Mouse (Mus musculus) heart, adult 2 months (tissue): ENCODE results near the gene Slc35d1. TPM values are rescaled to one million over a fixed set of nuclear protein-coding genes. Genes with fewer than 3 reads are reported as not detected.

ENCODE experiments used
- DNase-seq, 2 experiments: peaks; one replicate each; pipeline ENCODE4 v3.0.0; 2021
- H3K27ac ChIP-seq: fragments of 200-600 bp; 2 replicates; pipeline ENCODE4 v1.8.1; 2022
- H3K27me3 ChIP-seq: fragments of 200-500 bp; 2 replicates; pipeline ENCODE4 v1.6.1; 2012; ENCODE audit warnings: mild to moderate bottlenecking, low read length, inconsistent platforms, mixed read lengths; ENCODE audit not compliant: control insufficient read depth, insufficient read depth
- H3K36me3 ChIP-seq: fragments of 200-500 bp; 2 replicates; pipeline ENCODE4 v1.6.1; 2012; ENCODE audit warnings: low read length, inconsistent platforms; ENCODE audit not compliant: control insufficient read depth, insufficient read depth
- H3K4me1 ChIP-seq: fragments of 200-500 bp; 2 replicates; pipeline ENCODE4 v1.6.1; 2011; ENCODE audit warnings: low read length; ENCODE audit not compliant: control insufficient read depth, insufficient read depth
- H3K4me3 ChIP-seq: fragments of 200-600 bp; 2 replicates; pipeline ENCODE4 v1.8.1; 2022
- H3K79me2 ChIP-seq: fragments of 200-500 bp; replicated peaks from 2 replicates; pipeline ENCODE4 v1.6.1; 2012; ENCODE audit warnings: mild to moderate bottlenecking, inconsistent platforms, low read length, moderate library complexity, mixed read lengths; ENCODE audit not compliant: control insufficient read depth, insufficient read depth
- H3K9ac ChIP-seq: fragments of 200-500 bp; 2 replicates; pipeline ENCODE4 v1.6.1; 2012; ENCODE audit warnings: low read depth, mild to moderate bottlenecking, control low read depth, inconsistent platforms, low read length, mixed read lengths
- CTCF ChIP-seq: fragments of 200-600 bp; IDR thresholded peaks from 2 replicates; pipeline ENCODE4 v1.8.1; 2022; ENCODE audit warnings: antibody characterized with exemption, mild to moderate bottlenecking, moderate library complexity
- EP300 ChIP-seq: fragments of 200-500 bp; IDR thresholded peaks from 2 replicates; pipeline ENCODE4 v1.6.1; 2011; ENCODE audit warnings: low read depth, low read length, control low read depth; ENCODE audit not compliant: insufficient read depth
- POLR2A ChIP-seq: fragments of 200-500 bp; IDR thresholded peaks from 2 replicates; pipeline ENCODE4 v1.6.1; 2011; ENCODE audit warnings: mild to moderate bottlenecking, low read depth, low read length, control low read depth; ENCODE audit not compliant: insufficient read depth
- WGBS: fragments of 180-500 bp; shearing (Covaris S2); methylation state at CpG from one replicate; pipeline ENCODE4 v1.1.7; 2018; 5-methylcytosine and 5-hydroxymethylcytosine counted together
- intact Hi-C: fragments of 180-260 bp; cut with DNase I; formaldehyde crosslinking; loops from one replicate; pipeline ENCODE4 v1.15.1; 2025
- long read RNA-seq: library from polyadenylated mRNA; stranded (forward); transcript quantifications from one replicate; pipeline ENCODE4 v2.0.0, GENCODE M21; 2021
- polyA plus RNA-seq: library from polyadenylated mRNA; depleted of rRNA; stranded (reverse); fragments of >200 nt; gene quantifications from 2 replicates; pipeline ENCODE4 v1.2.3, GENCODE M21; 2012; rRNA removed
- total RNA-seq, 2 experiments: library from RNA; stranded (reverse); gene quantifications; 2 replicates each; pipeline ENCODE4 v1.2.3; 2021

The Slc35d1 gene
- total RNA-seq (1 to 10 TPM; 7.6 to 8.0 TPM), polyA plus RNA-seq (3.9 and 7.3 TPM in 2 replicates)
- long read RNA-seq, full-length matches to known transcripts, result 5 of 8 reads
- long read RNA-seq, partial matches to known transcripts, result 0 of 8 reads
- long read RNA-seq, other reads (novel, unspliced or antisense), result 3 of 8 reads

- H3K36me3 ChIP-seq, result no peaks in the 10 kb centered on the region; the same call in 1 of the 2 replicates
- intact Hi-C loops, result loop anchor here (1.0 to 5.0 kb wide), 3 partner anchors 63 to 98 kb away; partner anchors contain the start of gene Oma1
- H3K9ac ChIP-seq, result peak within 1 kb of the TSS; percentile 98
- 10% methylated on average over 68 of the region's 70 CpGs for WGBS
- peaks cover 3% of the 10 kb centered on the region for H3K4me1 ChIP-seq
- no peak for TF ChIP-seq EP300
- peak; percentile 51 for TF ChIP-seq CTCF
- peak within 1 kb of the TSS; percentile 87 for H3K27ac ChIP-seq
- H3K27me3 ChIP-seq, result no peaks in the 10 kb centered on the region
- peaks cover 2% of the 10 kb centered on the region; the same call in 1 of the 2 replicates for H3K79me2 ChIP-seq
- DNase-seq, result peak; percentile 82 to 86
- H3K4me3 ChIP-seq, result peak within 1 kb of the TSS; percentile 96
These were observed at the start of gene Slc35d1 for GRCm38 (mm10) chr4:103214925-103215820. TSS of gene Slc35d1 (minus strand) at chr4:103215164.

- no peaks in the 10 kb centered on the region for H3K27me3 ChIP-seq
- H3K27ac ChIP-seq, result no peak overlapping the region
- intact Hi-C loops, result no loop called here
These were observed 48.9 kb upstream of the Slc35d1 start for GRCm38 (mm10) chr4:103263812-103264396.

GRCm38 (mm10) chr4:103263378-103263777 is 48.4 kb upstream of the Slc35d1 start:
- intact Hi-C loops, result no loop called here
- no peak overlapping the region for H3K27ac ChIP-seq
- 54% methylated on average over 5 of the region's 5 CpGs for WGBS

More at GRCm38 (mm10) chr4:103263812-103264396, 48.9 kb upstream of the Slc35d1 start:
- 37% methylated on average over 8 of the region's 8 CpGs for WGBS
- Histone ChIP-seq H3K4me3 (no peak overlapping the region), H3K4me1 (no peaks in the 10 kb centered on the region), H3K9ac (no peak overlapping the region), H3K79me2 (no peaks in the 10 kb centered on the region), H3K36me3 (no peaks in the 10 kb centered on the region)
- TF ChIP-seq CTCF, result no peak
- no peak for TF ChIP-seq EP300
- no peak for TF ChIP-seq POLR2A
- no peak for DNase-seq

DNA sequence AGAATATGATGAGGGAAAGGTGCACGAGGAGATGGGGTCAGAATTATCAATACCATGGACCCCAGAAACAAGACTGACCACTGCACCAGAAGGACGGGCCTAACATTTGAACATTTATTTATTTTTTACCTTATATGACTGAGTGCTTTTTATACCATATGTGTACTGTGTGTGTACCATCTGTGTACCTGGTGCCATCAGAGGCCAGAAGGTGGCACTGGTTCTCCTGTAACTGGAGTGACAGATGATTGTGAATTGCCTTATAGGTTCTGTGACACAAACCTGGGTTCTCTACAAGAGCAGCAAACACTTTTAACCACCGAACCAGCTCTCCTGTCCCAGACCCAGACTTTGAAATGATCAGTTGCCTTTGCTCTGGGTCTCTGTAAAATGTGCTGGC is 43.9 kb upstream of the Slc35d1 start:
- Histone ChIP-seq H3K79me2 (no peaks in the 10 kb centered on the region), H3K27ac (no peak overlapping the region), H3K36me3 (no peaks in the 10 kb centered on the region), H3K4me3 (no peak overlapping the region), H3K9ac (no peak overlapping the region), H3K4me1 (no peaks in the 10 kb centered on the region), H3K27me3 (no peaks in the 10 kb centered on the region)
- DNase-seq, result no peak
- whole genome bisulfite sequencing, result 75% methylated on average over 3 of the region's 3 CpGs
- TF ChIP-seq EP300 (no peak), CTCF (peak; percentile 9; the same call in 1 of the 2 replicates)
- intact Hi-C loops, result no loop called here

More at GRCm38 (mm10) chr4:103263378-103263777, 48.4 kb upstream of the Slc35d1 start:
- H3K27me3 ChIP-seq, result no peaks in the 10 kb centered on the region
- DNase-seq, result no peak
- no peaks in the 10 kb centered on the region for H3K36me3 ChIP-seq
- TF ChIP-seq CTCF, result no peak
- TF ChIP-seq POLR2A, result no peak
- TF ChIP-seq EP300, result no peak
- H3K9ac ChIP-seq, result no peak overlapping the region
- no peaks in the 10 kb centered on the region for H3K4me1 ChIP-seq
- no peak overlapping the region for H3K4me3 ChIP-seq
- no peaks in the 10 kb centered on the region for H3K79me2 ChIP-seq

GRCm38 (mm10) chr4:103253846-103254245 is 38.9 kb upstream of the Slc35d1 start:
- Histone ChIP-seq H3K27ac (no peak overlapping the region), H3K4me1 (no peaks in the 10 kb centered on the region), H3K27me3 (no peaks in the 10 kb centered on the region), H3K36me3 (no peaks in the 10 kb centered on the region), H3K9ac (no peak overlapping the region), H3K79me2 (no peaks in the 10 kb centered on the region), H3K4me3 (no peak overlapping the region)
- intact Hi-C loops, result no loop called here
- TF ChIP-seq EP300 (no peak), POLR2A (no peak), CTCF (no peak)
- 36% methylated on average over 4 of the region's 4 CpGs for WGBS
- DNase-seq, result no peak
